Mouse (Mus musculus) induced T-regulatory cell, adult 2 months (primary cell): ENCODE measurements around the gene Dpp4.
A peak's percentile ranks its signal among the peaks of the same experiment; 100 is the strongest.

ENCODE experiments used
- DNase-seq: peaks from one replicate; pipeline ENCODE4 v3.0.0-alpha.2; 2012; ENCODE audit warnings: low read depth

Gene Dpp4

DNA sequence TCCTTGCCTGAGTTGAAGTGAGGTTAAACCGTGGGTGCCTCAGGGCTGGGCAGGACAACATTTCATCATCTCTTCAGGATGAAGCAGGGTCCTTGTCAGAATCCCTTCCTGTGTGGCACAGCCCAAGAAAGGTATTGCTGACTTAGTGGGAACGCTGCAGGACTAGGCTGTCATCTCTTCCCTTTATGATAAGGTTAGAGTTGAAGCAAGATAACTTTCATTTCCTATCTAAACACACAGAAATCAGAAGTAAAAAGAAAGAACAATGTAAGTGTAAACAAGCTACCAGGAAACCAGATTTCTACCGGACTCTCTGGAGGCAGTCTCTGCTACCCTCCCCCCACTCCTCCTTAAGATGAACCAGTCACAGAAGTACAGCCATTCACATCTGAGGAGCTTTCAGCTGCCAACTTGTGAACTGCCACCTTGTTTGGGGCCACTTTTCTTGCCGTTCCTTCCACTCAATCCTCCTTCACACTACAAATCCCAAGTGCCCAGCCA lies 3.3 kb downstream of the Dpp4 start:
- DNase-seq: peak; percentile 68

DNA sequence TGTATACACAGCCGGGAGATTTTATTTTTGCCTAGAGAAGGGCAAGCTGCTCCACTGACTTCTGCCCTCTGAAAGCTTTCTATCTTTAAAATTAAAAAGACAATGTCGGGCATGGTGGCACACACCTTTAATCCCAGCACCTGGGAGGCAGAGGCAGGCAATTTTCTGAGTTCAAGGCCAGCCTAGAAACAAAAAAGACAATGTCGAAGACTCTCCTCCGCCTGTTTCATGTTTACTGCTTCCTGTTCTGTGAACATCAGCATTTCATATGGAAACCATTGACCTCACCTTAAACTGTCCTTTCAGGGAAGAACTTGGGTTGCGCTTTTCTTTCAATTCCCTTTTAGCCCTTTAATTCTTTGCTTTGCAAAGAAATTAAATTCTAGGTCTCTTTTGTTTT lies 3.8 kb downstream of the Dpp4 start:
- DNase-seq: peak; percentile 38

DNA sequence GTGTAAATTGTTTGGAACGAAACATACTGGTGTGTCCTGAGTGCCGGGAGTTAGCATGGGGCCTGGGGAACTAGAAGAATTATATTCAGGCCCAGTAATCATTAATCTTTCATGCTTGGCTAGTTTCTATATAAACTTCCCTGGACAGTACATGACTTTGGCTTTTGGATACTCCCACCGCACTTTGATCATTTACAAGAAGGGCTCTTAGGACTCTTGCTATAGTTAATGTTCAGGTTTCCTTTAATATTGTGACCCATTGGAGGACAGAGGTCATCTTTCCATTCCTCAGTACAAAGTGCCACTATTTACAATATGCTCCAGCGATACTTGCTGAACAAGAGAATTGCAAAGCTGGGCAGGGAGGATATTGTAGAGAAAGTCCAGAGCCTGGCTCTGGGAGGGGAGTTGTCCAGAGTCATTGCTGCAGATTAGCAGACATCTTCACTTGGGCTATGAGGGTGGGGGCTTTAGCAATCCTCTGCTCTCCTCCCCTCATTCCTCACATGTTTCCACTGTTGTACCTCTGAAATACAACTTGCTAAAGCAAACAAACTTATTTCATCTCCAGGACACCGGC lies 8.4 kb downstream of the Dpp4 start:
- no peak for DNase-seq

DNA sequence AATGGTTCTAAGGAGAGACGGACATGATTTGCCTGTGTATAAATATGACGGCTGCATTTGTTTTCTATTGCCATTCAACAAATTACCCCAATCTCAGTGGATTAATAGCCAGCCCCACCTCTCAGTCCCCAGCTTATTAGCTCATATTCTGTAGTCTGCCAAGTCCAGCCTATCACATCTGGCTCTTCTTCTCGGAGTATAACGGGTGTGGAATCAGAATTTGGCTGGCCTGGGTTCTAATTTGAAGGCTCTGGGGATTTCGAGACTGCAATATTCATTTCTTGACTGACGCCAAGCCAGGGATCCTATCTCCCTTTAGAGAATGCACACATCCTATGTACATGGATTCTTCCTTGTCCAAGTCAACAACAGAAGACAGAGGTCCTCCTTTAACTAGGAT lies 11.0 kb downstream of the Dpp4 start:
- no peak for DNase-seq

DNA sequence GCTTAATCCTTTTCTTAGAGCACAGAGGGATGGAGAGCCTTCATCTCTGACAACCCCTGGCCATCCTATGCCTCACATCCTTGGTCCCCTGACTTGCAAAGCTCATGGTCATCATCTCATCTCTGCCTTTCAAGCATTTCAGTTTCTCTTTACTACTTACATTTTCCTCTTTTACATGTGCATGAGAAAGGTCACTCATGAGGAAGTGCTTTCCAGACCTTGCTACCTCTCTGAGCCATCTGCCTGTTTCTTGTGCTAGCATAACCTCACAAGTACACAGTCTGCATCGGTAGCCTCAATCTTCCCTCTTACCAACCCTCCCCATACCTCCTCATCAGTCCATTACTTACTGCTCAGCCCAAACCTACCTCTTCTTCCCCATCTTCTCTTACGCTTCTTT lies 12.2 kb downstream of the Dpp4 start:
- DNase-seq: no peak

DNA sequence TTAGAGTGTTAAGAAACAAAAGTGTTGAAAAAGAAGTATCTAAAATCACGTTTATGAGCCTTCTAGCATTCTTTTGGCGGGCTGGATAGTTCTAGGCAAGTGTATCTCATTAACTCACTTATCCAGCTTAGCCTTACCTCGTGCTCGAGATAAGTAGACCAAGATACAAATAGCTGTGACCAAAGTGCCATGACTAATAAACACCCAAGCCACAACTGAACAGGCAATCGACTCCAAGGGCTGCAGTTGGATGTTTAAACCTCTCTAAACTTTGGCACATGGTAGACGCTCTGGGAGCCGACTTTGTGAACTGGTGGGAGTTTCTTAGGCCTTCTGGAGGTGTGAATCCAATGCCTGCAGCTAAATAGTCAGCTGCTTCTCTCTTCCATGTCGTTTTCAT lies 12.7 kb downstream of the Dpp4 start:
- DNase-seq: no peak

DNA sequence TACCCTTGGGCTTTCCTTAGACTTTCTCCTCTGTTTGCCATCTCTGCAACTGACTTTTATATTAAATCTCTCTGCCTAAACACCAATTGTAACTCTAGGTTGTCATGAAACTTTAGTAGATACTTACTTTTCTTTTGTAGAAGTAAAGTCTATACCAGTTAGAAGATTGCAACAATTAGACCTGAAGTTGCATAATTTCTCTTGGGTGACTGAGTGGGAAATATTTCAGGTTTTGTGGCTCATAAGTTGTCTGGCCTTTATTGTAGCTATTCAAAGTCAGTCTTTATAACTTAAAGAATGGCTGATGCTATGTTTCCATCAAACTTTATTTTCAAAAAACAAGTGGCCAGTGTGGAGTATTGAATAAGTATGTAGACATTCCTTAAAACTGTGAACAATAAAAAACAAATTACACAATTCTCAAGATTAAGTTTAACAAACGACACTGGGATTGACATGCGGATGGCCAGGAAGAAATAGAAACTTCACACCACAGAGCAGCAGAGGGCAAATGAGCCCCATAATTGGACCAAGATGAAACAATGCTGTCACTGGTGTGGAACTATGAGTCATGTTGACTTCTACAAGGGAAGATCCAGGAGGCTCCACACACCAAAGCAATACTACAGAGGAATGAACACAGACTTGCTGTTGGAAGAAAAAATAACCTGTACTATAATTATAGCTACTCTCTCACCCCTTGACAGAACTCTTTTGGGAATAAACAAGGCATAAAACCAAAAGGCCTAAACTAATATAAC lies 13.7 kb downstream of the Dpp4 start:
- no peak for DNase-seq

DNA sequence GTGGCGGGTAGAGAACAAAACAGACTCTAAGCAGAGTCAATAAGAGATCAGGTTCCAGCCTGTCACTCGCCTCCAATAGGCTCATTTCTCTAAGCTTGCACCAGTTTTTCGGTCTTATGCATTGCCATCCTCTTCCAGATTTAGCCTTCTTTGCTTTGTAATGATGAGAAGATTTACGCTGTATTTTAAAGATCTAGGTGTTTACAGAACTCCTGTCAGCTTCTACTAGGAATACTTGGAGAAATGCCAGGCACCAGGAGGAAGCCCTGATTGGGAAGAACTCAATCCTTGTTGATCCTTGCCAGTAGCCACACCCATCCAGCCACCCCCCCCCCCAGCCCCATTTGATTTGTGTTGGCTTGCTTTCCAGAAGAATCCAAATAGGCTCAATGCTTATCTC lies 14.4 kb downstream of the Dpp4 start:
- no peak for DNase-seq

DNA sequence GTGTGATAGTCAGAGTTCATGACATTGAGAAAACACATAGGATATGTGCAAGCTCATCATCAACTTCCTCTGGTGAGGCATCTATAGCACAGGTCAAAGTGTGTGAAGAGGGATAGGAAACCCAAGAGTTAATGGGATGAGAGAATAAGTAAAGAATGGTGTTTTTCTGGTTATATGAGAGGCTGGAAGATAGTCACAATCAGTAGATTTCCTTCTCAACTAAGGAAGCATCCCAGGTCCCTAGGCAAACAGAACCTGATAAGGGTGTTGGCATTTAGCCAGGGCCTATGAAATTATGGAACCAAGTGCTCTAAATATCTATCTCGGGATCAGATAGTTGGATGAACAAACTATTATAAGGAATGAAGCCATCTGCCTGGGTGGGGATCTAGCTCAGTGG lies 15.2 kb downstream of the Dpp4 start:
- no peak for DNase-seq

DNA sequence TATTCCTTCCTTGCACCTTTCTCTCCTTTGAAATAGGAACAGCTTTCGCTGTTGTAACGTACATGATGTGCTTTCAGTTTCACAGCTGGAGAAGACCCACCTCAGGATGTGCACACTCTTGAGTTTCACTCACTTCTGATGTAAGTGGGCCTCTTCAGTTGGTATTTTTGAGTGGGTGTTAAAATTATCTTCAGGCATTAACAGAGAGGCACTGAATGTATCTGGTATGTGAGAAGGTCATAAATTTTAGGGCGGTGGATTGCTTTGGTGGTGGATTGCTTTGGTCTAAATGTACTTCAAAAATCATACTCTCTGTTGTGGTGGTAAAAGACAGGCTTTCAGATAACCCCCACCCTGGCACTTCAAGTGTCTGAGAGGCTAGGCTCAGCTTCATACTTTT lies 17.2 kb downstream of the Dpp4 start:
- DNase-seq: peak; percentile 82

DNA sequence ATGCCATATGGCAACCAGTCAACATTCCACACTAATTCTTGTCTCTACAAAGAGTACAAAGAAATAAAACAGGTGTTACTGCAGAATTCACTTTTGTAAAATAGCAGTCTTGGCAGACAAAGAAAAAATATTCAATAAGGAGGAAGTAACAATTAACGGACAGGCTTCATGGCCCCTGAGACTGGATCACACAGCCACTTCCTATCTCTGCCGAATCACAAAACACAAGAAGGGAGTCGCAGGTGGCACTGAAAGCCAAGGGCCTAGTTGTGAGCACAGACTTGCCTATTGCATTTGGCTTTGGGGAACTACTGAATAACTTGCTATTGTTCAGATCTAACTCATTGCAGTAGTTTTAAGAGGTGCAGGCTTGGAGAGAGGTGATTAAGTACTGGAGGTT lies 19.9 kb downstream of the Dpp4 start:
- peak; percentile 51 for DNase-seq

DNA sequence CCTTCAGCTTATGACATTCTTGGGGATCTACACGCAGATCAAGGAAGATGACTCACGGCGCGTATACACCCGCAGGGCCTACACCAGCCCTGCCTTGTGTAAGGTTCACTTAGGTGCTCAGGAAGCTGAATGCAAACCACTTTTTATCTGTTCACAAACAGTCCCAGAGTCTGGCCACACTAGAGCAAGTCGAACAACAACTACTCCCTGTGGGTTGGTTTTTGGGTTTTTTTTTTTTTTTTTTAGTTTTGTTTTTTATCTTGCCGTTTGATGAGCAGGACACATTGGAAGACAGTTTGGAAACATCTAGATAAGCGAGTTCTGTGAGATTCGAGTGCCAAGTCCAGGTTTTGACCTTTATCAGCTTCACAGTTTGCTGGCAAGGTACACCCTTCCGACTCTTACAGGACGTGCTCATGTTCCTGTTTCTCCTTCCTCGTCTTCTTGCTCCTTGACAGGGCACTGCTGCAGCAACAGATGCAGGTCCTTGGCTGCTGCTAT lies 21.0 kb downstream of the Dpp4 start:
- peak; percentile 81 for DNase-seq

DNA sequence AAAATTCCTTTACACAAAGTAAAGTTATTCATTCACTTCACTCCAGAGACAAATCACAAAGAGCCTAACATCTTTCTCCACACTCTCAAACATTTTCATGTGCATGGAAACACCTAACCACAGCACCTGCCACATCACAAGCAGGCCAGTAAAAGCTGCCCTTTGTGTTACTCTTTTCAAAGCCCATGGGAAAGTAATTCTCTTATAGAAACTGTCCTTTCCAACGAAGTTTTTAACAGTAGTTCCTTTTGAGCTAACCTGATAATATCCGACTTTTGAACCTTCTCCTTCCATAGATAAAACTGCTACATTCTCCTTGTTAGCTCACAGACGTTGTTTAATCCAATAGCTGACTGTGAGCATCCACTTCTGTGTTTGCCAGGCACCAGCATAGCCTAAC lies 21.7 kb downstream of the Dpp4 start:
- DNase-seq: peak; percentile 55

DNA sequence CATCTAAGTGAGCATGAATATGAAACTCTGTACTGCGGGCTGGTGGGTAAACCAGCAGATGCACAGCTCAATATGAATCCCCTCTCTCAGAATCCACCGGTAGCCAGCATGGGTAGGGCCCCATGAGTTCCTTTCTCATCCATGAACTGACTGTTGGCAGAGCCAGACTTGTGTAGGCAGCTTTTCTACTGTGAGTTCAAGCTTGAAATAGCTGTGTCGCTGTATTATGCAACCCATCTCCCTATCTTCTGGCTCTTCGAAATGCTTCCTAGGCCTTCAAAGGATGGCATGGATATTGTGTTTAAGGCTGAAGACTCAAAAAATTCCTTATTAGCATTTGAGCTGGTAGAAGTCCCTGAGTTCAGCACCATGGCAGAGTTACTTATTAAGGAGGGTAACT lies 23.2 kb downstream of the Dpp4 start:
- no peak for DNase-seq

DNA sequence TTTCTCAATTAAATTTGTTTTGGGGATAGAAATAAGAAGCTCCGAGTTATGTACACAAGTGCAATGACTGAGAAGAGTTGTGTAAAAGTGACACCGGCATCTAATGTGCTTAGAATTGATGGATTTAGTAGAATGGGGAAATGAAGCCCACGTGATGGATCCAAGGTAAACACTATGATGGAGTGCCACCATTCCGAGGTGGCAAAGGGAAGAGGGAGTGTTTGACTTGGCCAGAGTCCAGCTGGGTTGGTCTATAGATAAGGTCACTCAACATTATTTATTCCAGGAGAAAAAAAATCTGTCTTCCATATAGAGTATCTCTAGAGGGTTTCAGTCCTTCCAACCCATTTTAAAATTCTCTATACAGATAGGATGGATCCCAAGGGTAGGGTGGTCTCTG lies 28.8 kb downstream of the Dpp4 start:
- no peak for DNase-seq

DNA sequence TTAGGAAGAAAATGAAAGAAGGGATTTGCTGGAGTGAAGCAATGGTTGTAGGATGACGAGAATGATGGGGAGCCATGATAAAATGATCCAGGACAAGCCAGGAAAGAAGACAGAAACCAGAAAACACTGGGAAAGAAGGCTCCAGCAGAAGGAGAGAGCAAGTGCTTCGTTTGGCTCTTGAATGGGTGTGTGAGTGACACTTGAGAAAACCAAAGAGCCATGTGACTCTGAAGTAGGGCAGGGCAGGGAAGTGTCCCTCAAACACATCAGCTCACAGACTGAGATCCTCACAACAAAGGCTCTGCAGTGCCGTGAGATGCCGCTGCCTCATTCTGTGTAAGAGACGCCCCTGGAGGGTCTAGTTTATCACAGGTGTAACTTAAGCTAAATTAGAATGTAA lies 29.6 kb downstream of the Dpp4 start:
- DNase-seq: no peak

DNA sequence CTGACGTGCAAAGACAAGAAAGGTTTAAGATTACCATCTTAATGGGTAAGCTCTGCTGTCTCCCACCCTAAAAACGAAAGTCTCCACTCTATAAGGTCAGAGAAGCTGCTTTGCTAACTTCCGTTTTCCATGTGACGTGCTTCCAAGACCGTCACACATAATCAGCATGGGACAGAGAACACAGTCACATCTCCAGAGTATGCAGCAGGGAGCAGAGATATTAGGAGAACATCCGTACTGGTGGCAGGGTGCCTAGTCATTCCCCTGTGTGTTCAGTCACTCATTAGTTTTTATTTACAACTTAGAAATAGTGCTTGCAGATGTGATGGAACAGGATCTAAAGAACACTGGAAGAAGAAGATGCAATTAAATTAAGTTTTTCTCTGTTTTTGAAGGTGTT lies 30.3 kb downstream of the Dpp4 start:
- DNase-seq: no peak

DNA sequence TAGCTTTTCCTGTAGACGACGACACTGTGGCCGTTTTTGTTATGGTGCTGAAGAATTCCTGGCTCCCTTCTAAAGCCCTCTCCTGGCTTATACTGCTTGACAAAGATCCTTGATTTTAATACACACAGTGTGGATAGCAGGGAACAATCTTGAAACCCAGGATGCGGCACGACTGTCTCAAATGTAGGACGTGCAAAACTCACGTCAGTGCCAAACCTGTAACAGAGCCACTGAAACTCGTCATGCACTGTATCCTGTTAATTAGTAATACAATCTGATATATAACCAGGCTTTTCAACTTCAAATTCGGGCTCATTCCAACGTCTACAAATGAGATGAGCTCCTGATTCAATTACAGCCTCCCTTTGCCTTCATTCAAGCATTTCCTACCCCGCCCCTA lies 38.3 kb downstream of the Dpp4 start:
- no peak for DNase-seq

DNA sequence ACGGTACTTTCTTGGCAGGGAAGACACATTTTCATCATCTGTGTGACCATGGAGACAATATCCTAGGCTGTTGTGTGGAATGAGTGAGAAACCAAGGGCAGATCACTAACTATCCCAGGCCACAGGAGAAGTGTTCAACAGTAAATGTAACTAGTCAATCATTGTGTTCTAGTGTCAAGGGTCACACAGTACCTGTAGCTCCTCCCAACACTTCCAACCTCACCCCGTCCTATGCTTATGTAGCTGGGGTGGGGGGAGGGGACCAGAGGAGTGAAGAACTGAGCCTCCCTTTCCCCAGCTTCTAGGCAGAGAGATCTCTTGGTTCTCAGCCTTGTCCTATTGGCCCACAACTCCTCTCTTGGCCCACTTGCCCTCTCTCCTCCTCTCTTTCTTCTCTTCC lies 42.0 kb downstream of the Dpp4 start:
- no peak for DNase-seq

DNA sequence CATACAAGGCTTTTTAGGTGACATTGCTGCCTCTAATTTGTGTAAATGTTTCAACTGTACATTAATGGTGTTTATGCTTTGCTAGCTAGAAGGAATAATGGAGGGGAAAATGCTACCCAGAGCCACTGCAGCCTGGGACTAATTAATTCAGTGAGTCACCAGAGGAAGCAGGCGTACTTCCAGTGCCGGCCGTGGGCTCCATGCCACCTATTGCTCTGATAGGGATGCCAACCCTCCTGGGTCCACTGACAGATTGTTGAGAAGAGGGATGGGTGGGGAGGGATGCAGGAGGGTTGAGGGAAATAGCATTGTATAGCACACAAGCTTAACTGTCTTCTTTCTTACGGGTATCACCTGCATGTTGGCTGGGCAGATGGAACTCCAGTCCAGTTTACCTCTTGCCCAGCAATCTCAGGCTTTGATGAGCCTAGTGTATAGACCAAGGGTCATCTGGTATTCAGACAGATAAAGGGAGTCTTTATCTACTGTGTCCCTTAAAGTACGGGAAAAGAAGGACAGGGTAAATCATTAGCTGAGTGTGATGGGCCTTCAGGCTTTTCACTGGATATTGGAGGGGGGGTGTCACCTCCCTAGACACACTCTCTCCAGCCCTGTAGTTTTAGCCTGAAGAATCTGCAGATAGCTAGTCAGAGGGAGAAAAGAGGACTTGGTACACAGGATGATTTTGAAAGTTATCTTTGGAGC lies 43.5 kb downstream of the Dpp4 start:
- DNase-seq: no peak

DNA sequence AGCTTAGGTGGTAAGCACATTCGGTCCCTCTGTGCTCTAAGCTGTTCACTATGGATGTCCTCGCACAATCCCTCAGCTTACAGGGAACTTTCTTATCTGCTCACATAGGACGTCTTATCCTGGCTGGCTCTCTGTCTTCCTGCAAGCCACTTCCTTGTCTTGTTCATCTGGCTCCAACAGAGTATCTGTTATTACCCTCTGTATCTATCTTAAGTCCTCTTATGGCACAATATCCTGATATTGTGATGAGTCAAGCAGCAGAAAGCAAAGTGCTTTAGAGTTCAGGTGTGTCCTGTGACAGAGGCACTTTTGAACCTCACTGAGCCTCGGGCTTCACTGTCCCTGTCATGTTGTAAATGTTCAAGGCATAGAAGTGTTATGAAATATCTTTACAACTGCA lies 48.4 kb downstream of the Dpp4 start:
- no peak for DNase-seq

DNA sequence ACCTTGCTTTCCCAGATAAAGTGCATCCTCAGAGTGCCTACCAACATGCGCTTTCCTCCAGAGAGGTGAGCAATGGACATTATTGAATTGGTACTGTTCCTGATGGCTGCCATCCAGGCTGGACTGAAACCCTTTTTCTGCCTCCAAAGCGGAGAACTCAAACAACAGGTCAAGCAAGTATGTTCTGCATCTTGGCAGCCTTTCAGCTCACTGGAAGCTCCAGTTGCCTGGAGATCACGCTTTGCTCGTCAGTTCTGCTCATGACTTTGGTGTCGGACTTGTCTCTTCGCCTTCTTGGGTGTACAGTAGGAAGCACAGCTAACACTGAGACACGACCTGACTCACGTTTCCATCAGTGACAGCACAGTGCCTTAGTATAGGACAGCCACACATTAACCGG lies 49.8 kb downstream of the Dpp4 start:
- no peak for DNase-seq

DNA sequence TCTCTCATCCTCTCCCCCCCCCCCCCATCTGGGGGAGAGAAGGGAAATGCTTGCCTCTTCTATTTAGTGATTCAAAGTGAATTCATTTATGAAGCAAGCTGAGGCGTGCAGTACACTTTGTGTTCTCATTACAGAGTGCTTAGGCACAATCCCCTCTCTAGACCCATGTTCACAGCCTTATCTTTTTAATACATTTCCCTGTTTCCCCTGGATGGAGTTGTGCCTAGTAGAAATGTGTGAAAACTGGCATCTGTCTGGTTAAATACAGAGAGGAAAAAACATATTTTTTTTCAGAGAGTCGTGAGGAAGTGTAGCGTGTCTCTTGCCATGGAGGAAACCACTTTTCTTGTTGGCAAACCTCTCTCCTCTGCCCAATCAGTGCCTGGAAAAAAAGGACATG lies 50.5 kb downstream of the Dpp4 start:
- DNase-seq: no peak
